Mouse (Mus musculus) urinary bladder, postnatal 0 days (tissue): ENCODE results near the gene Paox. TPM values are rescaled to one million over a fixed set of nuclear protein-coding genes. Genes with fewer than 3 reads are reported as not detected.

Source experiments
- polyA plus RNA-seq: library from polyadenylated mRNA; unstranded; fragments of >200 nt; fragmentation: Nextera tagmentation; extraction: Ambion mirVana; gene quantifications from 2 replicates; pipeline ENCODE4 v1.2.1, GENCODE M21; 2015

The Paox gene
- polyA plus RNA-seq, result 21.5 and 21.8 TPM in 2 replicates

GRCm38 (mm10) chr7:140115583-140116328 is at the start of gene Paox:
Paox (plus strand) TSS chr7:140115799.

GRCm38 (mm10) chr7:140082242-140082678 is 33.3 kb upstream of the Paox start, which contains the start of gene Caly:
Caly (minus strand) TSS chr7:140082548.

GRCm38 (mm10) chr7:140092924-140093528 is 22.6 kb upstream of the Paox start, which contains the start of gene Prap1:
Prap1 (plus strand) TSS chr7:140093395.

GRCm38 (mm10) chr7:140101993-140102860 is 13.4 kb upstream of the Paox start, which contains the start of gene Fuom:
Fuom (minus strand) TSS chr7:140102441.

GRCm38 (mm10) chr7:140116329-140117054 is 893 bp downstream of the Paox start, which contains the start of gene Echs1:
Echs1 (minus strand) TSS chr7:140116476.

GRCm38 (mm10) chr7:140137135-140138020 is 21.8 kb downstream of the Paox start, which contains the start of gene Mtg1:
Mtg1 (plus strand) TSS chr7:140137564.

GRCm38 (mm10) chr7:140154218-140154927 is 38.8 kb downstream of the Paox start, which contains the start of gene Sprn:
Sprn (minus strand) TSS chr7:140154877.

GRCm38 (mm10) chr7:140164664-140165063 is 49.1 kb downstream of the Paox start, which contains the start of gene Olfr522:
Olfr522 (minus strand) TSS chr7:140164764.

GRCm38 (mm10) chr7:140172936-140173335 is 57.3 kb downstream of the Paox start, which contains the start of gene Olfr523:
Olfr523 (plus strand) TSS chr7:140173217.

Other genes with a start within 250 kb of the Paox start
- gene Kndc1, start 221.1 kb upstream of the Paox start, polyA plus RNA-seq, result 0.06 and 0.12 TPM in 2 replicates
- not detected in 2 replicates for gene Utf1, start 172.0 kb upstream of the Paox start, polyA plus RNA-seq
- gene 6430531B16Rik, start 137.0 kb upstream of the Paox start, polyA plus RNA-seq, result 0.39 and 0.99 TPM in 2 replicates
- 5.3 and 22.1 TPM in 2 replicates for gene Adam8, start 123.2 kb upstream of the Paox start, polyA plus RNA-seq
- gene Zfp511, start 79.4 kb upstream of the Paox start, polyA plus RNA-seq, result 23.7 and 25.7 TPM in 2 replicates
- gene Tubgcp2, start 79.1 kb upstream of the Paox start, polyA plus RNA-seq, result 24.9 and 27.2 TPM in 2 replicates
- gene Msx3, start 66.7 kb upstream of the Paox start, polyA plus RNA-seq, result not detected in 2 replicates
- gene Caly, start 33.3 kb upstream of the Paox start, polyA plus RNA-seq, result 0.39 TPM in 1 of 2 replicates, not detected in the other
- 4.4 and 5.8 TPM in 2 replicates for gene Prap1, start 22.4 kb upstream of the Paox start, polyA plus RNA-seq
- 53.1 and 55.7 TPM in 2 replicates for gene Fuom, start 13.4 kb upstream of the Paox start, polyA plus RNA-seq
- 108 and 113 TPM in 2 replicates for gene Echs1, start 677 bp downstream of the Paox start, polyA plus RNA-seq
- 25.5 and 27.2 TPM in 2 replicates for gene Mtg1, start 21.8 kb downstream of the Paox start, polyA plus RNA-seq
- gene Sprn, start 39.1 kb downstream of the Paox start, polyA plus RNA-seq, result 1.3 and 1.9 TPM in 2 replicates
- not detected in 2 replicates for gene Olfr522, start 49.0 kb downstream of the Paox start, polyA plus RNA-seq
- not detected in 2 replicates for gene Olfr523, start 57.4 kb downstream of the Paox start, polyA plus RNA-seq
- not detected in 2 replicates for gene Olfr524, start 90.2 kb downstream of the Paox start, polyA plus RNA-seq
- gene Cd163l1, start 102.5 kb downstream of the Paox start, polyA plus RNA-seq, result not detected in 2 replicates
- not detected in 2 replicates for gene 5830411N06Rik, start 131.5 kb downstream of the Paox start, polyA plus RNA-seq
- not detected in 2 replicates for gene Olfr525, start 205.1 kb downstream of the Paox start, polyA plus RNA-seq
- not detected in 2 replicates for gene Olfr527, start 218.2 kb downstream of the Paox start, polyA plus RNA-seq
- not detected in 2 replicates for gene Olfr60, start 245.9 kb downstream of the Paox start, polyA plus RNA-seq